23 mouse cellular contexts compared by ENCODE assay signal in the genomic region with DNA sequence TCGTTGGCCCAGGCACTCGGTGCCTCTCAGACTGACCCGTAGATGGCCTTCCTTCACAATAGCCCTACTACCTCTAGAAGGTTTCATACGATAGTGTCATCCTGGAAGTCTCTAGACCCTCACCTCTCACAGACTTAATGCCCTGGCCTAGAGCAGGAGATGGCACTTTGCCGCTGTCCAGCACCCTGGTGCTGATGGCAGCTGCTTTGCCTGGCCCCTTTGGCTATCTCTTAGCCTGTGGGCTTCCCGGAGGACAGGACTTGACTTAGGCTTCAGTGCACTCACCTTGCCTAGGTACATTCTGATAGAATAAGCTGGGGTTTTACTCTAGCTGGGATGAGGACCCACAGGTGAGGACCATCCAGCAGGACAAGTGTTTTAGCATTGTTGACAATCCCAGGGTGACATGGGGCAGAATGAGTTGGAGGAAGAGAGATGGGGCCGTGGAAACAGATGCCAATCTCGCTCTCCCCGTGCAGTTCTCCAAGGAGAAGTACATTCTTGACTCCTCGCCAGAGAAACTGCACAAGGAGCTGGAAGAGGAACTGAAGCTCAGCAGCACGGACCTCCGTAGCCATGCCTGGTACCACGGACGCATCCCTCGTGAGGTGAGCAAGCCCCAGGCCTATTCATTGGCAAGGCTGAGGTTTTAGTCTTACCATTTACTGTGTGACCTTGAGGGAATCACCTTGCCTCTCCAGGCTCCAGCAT. TPM values are rescaled to one million over a fixed set of nuclear protein-coding genes. Genes with fewer than 3 reads are reported as not detected.
DNase-seq lines count a peak whose midpoint lies in the region; TF ChIP-seq lines count a peak whose summit lies in the region.
"Had no signal": no experiment of that assay in that cellular context is flagged by ENCODE, and none has a peak within 500 bp of the region (broad histone marks: within the 10 kb centered on the region; RNA-seq: fewer than 3 reads in every experiment).

No protein-coding gene starts in this region.

- DNase-seq in embryo, embryonic 10 days (ENCODE audit: low spot score): peak; percentile 44
- no peak for DNase-seq in embryo, embryonic 11 days
- DNase-seq in lung, postnatal 36 days: peak; percentile 50
- no peak for DNase-seq in lung, postnatal 4 days
- peak; percentile 42 for DNase-seq in adipocyte (ENCODE audit: low spot score)
- DNase-seq in B cell, adult 2 months: no peak
- DNase-seq: adrenal gland, postnatal 14 days; cerebellum, adult 11-12 months; cerebellum, postnatal 25 days; gastrocnemius, postnatal 10 days; heart, adult 2 months; kidney, adult 8-10 months; kidney, postnatal 25 days; lung, adult 18-20 months; midbrain, embryonic 14.5 days; thymus, postnatal 25 days had no signal

- no peak for TF ChIP-seq POLR2A in myocyte (IDR thresholded peaks at IDR 0.05; ENCODE audit: insufficient read length, low read depth)

- H3K27me3 ChIP-seq in myocyte (ENCODE audit: control insufficient read depth, insufficient read depth, insufficient read length): peaks cover 25% of the 10 kb centered on the region

- no peak overlapping the region for H3K4me3 ChIP-seq in myocyte
- H3K4me3 ChIP-seq: forebrain, embryonic 12.5 days; heart, adult 2 months; hindbrain, embryonic 10.5 days had no signal

- no peak overlapping the region for H3K4me2 ChIP-seq in myocyte (ENCODE audit: low read depth)
- H3K4me2 ChIP-seq: forebrain, embryonic 12.5 days; liver, embryonic 11.5 days had no signal

- H3K79me2 ChIP-seq in myocyte (ENCODE audit: control insufficient read depth, insufficient read depth): no peaks in the 10 kb centered on the region

- H3K36me3 ChIP-seq in myocyte (ENCODE audit: control insufficient read depth, insufficient read depth): no peaks in the 10 kb centered on the region

- H3ac ChIP-seq in myocyte (ENCODE audit: control insufficient read depth, insufficient read length): no peak overlapping the region

TF ChIP-seq in myocyte, 11 proteins besides CTCF, POLR2A, EP300 and RAD21:
- TF ChIP-seq REST (IDR thresholded peaks at IDR 0.05; ENCODE audit: insufficient read depth, insufficient read length) (peak; percentile 92), E2F4 (IDR thresholded peaks at IDR 0.05; ENCODE audit: insufficient read depth) (no peak), SRF (IDR thresholded peaks at IDR 0.05; ENCODE audit: control insufficient read depth, insufficient read length, low read depth) (no peak), USF1 (IDR thresholded peaks at IDR 0.05; ENCODE audit: low read depth) (no peak), POLR2AphosphoS2 (IDR thresholded peaks at IDR 0.05; ENCODE audit: insufficient read length, low read depth) (no peak), TCF12 (IDR thresholded peaks at IDR 0.05; ENCODE audit: insufficient read depth, poor library complexity, severe bottlenecking) (no peak), MYOD1 (IDR thresholded peaks at IDR 0.05; ENCODE audit: control insufficient read depth in 1 of 3, insufficient read length in 2 of 3, low read depth in 2 of 3) (no peak), MYOG (IDR thresholded peaks at IDR 0.05; ENCODE audit: control insufficient read depth in 1 of 3, insufficient read depth in 1 of 3, insufficient read length in 2 of 3, low read depth in 2 of 3) (peak in 1 of 3 experiments; percentile 27), TCF3 (IDR thresholded peaks at IDR 0.05; ENCODE audit: insufficient read length, low read depth) (no peak), CEBPB (IDR thresholded peaks at IDR 0.05; ENCODE audit: insufficient read depth, poor library complexity, severe bottlenecking) (no peak), MAX (IDR thresholded peaks at IDR 0.05; ENCODE audit: low read depth) (no peak)

RNA-seq across cellular contexts. Expression of a gene that starts 3.6 kb away (rescaled TPM):
- not detected for polyA plus RNA-seq in myocyte (2012; fragmentation: generic; extraction: Trizol)
- polyA plus RNA-seq: heart, adult 2 months; liver, embryonic 11.5 days; macrophage; small intestine, adult 2 months had no signal

RNA-seq across cellular contexts. Expression of a gene that starts 12.6 kb away (rescaled TPM):
- polyA plus RNA-seq in myocyte (2012; fragmentation: generic; extraction: Trizol): 37.3 TPM

RNA-seq across cellular contexts. Expression of a gene that starts 23.6 kb away (rescaled TPM):
- polyA plus RNA-seq in myocyte (2012; fragmentation: generic; extraction: Trizol): 0.52 TPM

RNA-seq across cellular contexts. Expression of a gene that starts 31.0 kb away (rescaled TPM):
- 0.16 TPM for polyA plus RNA-seq in myocyte (2012; fragmentation: generic; extraction: Trizol)
- polyA plus RNA-seq: embryonic facial prominence, embryonic 11.5 days; macrophage had no signal

RNA-seq across cellular contexts. Expression of a gene that starts 31.2 kb away (rescaled TPM):
- 74.1 TPM for polyA plus RNA-seq in myocyte (2012; fragmentation: generic; extraction: Trizol)

Comparison
In these comparisons a context has a peak if more than half of its experiments do, and no peak if none do; other contexts are left out.
1. DNase-seq: peak in embryo, embryonic 10 days (single experiment), lung, postnatal 36 days (single experiment) and adipocyte (single experiment); none in embryo, embryonic 11 days (single experiment), lung, postnatal 4 days (0 of 2) and B cell, adult 2 months (0 of 2).